Mouse (Mus musculus) adrenal gland, postnatal 14 days (tissue): ENCODE measurements around the gene Lcn8. TPM values are rescaled to one million over a fixed set of nuclear protein-coding genes. Genes with fewer than 3 reads are reported as not detected.
"Not testable (repeated sequence)": the region's sequence is repeated elsewhere in the genome, so short reads cannot be mapped to it uniquely, and the experiment has no call there.

ENCODE experiments used
- DNase-seq: peaks from one replicate; pipeline ENCODE4 v3.0.0; 2021; ENCODE audit warnings: mixed read lengths
- total RNA-seq: library from RNA; stranded (reverse); gene quantifications from 2 replicates; pipeline ENCODE4 v1.2.3, GENCODE M21; 2021

Gene Lcn8
- total RNA-seq, 1 experiment from 2014 or later: not detected

DNA sequence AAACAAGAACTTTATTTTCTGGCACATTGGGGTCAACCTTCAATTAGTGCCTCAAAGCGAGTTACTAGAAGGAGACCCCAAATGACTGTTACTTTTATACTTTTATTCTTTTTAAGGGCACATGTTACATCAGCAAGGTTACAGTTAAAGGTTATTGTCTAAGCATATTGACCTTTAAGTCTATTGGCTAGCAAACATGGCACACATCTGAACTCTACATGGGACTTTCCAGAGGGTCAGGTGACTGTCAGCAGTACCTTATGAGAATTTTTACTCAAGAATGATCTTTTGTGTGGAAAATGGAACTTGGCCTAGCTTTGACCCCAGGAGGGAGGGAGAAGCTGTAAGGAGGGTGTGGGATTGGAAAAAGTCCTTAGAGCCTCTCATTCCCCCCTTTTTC, 13.6 kb downstream of the Lcn8 start:
- DNase-seq: no peak

DNA sequence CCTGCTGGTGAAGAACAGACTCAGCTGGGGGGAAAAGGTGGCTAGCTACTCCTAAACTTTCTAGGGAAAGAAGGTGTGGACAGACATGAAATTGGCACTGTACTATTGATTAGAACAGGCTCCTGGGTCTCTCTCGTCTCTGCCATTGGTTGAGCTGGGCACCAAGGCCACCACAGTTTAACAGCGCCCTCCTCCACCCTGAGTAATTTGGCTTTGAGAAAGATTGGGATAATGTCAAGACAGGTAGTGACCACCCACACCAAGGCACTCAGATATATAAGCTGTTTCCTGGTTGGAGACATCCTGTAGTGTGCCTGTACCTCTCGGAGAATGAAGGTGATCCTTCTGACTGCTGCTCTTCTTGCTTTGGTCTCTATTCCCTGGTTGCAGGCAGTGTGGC, 23.6 kb downstream of the Lcn8 start, which contains the start of gene Lcn6:
TSS of gene Lcn6 (plus strand) at position 301 of the 400 bp plus-strand sequence.
- no peak for DNase-seq

GRCm38 (mm10) chr2:25679559-25679958, 26.6 kb downstream of the Lcn8 start:
- DNase-seq: no peak

- DNase-seq: no peak
Observed at GRCm38 (mm10) chr2:25682426-25682825, 29.5 kb downstream of the Lcn8 start, which contains the start of gene Lcn10. Gene Lcn10, plus strand, starts transcription at chr2:25682726.

GRCm38 (mm10) chr2:25686941-25687340, 34.0 kb downstream of the Lcn8 start:
- no peak for DNase-seq

GRCm38 (mm10) chr2:25694605-25695004, 41.7 kb downstream of the Lcn8 start:
- peak; percentile 79 for DNase-seq

DNA sequence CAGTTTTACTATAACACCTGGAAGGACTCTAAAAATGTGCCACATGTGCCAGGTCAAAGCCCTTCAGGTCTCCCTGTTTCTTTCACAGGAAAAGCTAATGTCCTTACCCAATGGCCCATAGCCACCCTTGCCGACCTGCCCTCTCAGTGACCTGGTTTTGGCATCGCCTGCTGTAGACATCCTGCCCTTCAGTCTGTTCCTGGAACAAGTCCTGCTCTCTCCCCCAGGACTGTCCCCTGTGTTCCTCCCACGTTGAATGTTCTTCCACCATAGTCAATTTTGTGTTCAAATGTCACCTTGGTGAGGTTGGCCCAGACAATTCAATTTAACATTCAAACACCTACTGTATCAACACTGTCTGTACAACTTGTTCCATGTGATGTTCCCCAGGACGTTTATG, 44.0 kb downstream of the Lcn8 start:
- DNase-seq: peak; percentile 52

- no peak for DNase-seq
Observed at GRCm38 (mm10) chr2:25698696-25699095, 45.8 kb downstream of the Lcn8 start.

GRCm38 (mm10) chr2:25699743-25700142, 46.8 kb downstream of the Lcn8 start, which contains the start of gene Obp2a:
Gene Obp2a, plus strand, starts transcription at chr2:25700043.
- not testable (repeated sequence) for DNase-seq

DNA sequence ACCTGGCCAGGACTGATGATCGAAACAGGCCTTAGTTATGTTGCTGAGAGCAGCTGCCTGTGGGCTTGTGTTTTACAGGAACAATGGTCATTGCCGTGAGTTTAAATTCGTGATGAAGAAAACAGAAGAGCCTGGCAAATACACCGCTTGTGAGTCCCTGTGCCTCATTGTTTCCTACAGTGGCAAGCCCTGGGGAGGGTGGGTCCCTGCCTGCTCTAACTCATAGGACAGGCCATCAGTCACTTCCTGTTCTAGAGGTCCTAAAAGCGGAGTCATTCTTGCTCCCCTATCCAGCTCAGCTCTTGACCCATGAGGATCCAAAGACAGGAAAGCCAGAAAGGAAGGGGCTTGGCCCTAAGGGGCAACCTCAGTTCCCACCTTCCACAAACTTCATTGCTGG, 48.1 kb downstream of the Lcn8 start:
- DNase-seq: no peak

GRCm38 (mm10) chr2:25703706-25704105, 50.8 kb downstream of the Lcn8 start:
- peak; percentile 33 for DNase-seq

Other genes starting within 250 kb of the Lcn8 start
- 4.7 TPM in 1 of 2 replicates, not detected in the other for gene Fut7, start 229.9 kb upstream of the Lcn8 start, total RNA-seq
- 29.3 and 30.1 TPM in 2 replicates for gene Abca2, start 224.4 kb upstream of the Lcn8 start, total RNA-seq
- gene Clic3, start 196.3 kb upstream of the Lcn8 start, total RNA-seq: 0.74 and 1.0 TPM in 2 replicates
- 36.2 and 42.6 TPM in 2 replicates for gene Paxx, start 192.0 kb upstream of the Lcn8 start, total RNA-seq
- 8.7 and 9.9 TPM in 2 replicates for gene Ptgds, start 183.1 kb upstream of the Lcn8 start, total RNA-seq
- gene Lcn12, start 159.2 kb upstream of the Lcn8 start, total RNA-seq: not detected in 2 replicates
- gene Fbxw5, start 152.4 kb upstream of the Lcn8 start, total RNA-seq: 79.3 and 81.4 TPM in 2 replicates
- gene C8g, start 151.4 kb upstream of the Lcn8 start, total RNA-seq: 4.4 and 36.5 TPM in 2 replicates
- 21.8 and 24.4 TPM in 2 replicates for gene Traf2, start 106.2 kb upstream of the Lcn8 start, total RNA-seq
- gene Edf1, start 95.3 kb upstream of the Lcn8 start, total RNA-seq: 312 and 335 TPM in 2 replicates
- 4.7 and 5.0 TPM in 2 replicates for gene Mamdc4, start 78.3 kb upstream of the Lcn8 start, total RNA-seq
- gene Phpt1, start 77.9 kb upstream of the Lcn8 start, total RNA-seq: 56.6 and 58.1 TPM in 2 replicates
- 2.1 and 3.0 TPM in 2 replicates for gene Ajm1, start 71.4 kb upstream of the Lcn8 start, total RNA-seq
- gene Rabl6, start 44.6 kb upstream of the Lcn8 start, total RNA-seq: 72.7 and 87.8 TPM in 2 replicates
- not detected in 2 replicates for gene Ccdc183, start 35.4 kb upstream of the Lcn8 start, total RNA-seq
- gene Tmem141, start 31.1 kb upstream of the Lcn8 start, total RNA-seq: 30.5 and 33.1 TPM in 2 replicates
- 7.0 and 9.7 TPM in 2 replicates for gene Fcna, start 25.1 kb upstream of the Lcn8 start, total RNA-seq
- gene Lcn5, start 4.8 kb downstream of the Lcn8 start, total RNA-seq: not detected in 2 replicates
- gene Lcn6, start 23.7 kb downstream of the Lcn8 start, total RNA-seq: not detected in 2 replicates
- not detected in 2 replicates for gene Lcn10, start 29.6 kb downstream of the Lcn8 start, total RNA-seq
- 4.7 and 4.8 TPM in 2 replicates for gene Obp2a, start 46.9 kb downstream of the Lcn8 start, total RNA-seq
- 40.2 and 49.1 TPM in 2 replicates for gene Bmyc, start 53.6 kb downstream of the Lcn8 start, total RNA-seq
- gene Obp2b, start 83.9 kb downstream of the Lcn8 start, total RNA-seq: not detected in 2 replicates
- not detected in 2 replicates for gene Lcn3, start 112.4 kb downstream of the Lcn8 start, total RNA-seq
- gene Lcn11, start 123.9 kb downstream of the Lcn8 start, total RNA-seq: not detected in 2 replicates
- gene Gm13539, start 129.1 kb downstream of the Lcn8 start, total RNA-seq: not detected in 2 replicates
- gene Glt6d1, start 162.7 kb downstream of the Lcn8 start, total RNA-seq: not detected in 2 replicates
- gene Lcn9, start 170.0 kb downstream of the Lcn8 start, total RNA-seq: not detected in 2 replicates
- not detected in 2 replicates for gene Sohlh1, start 194.1 kb downstream of the Lcn8 start, total RNA-seq
- gene Kcnt1, start 210.6 kb downstream of the Lcn8 start, total RNA-seq: 4.9 and 6.4 TPM in 2 replicates